Mouse (Mus musculus): Measurements from ENCODE around the gene Pparg. TPM values are rescaled to one million over a fixed set of nuclear protein-coding genes. Genes with fewer than 3 reads are reported as not detected.

Gene Pparg
- polyA plus RNA-seq, 1 experiment, result 6.7 TPM

GRCm38 (mm10) chr6:115499540-115499939 lies 138.8 kb downstream of the Pparg start:
- Histone ChIP-seq H3K27ac (ENCODE audit: insufficient read depth, low read length) (no peak overlapping the region), H3K4me1 (ENCODE audit: control insufficient read depth, insufficient read depth, low read length) (no peaks in the 10 kb centered on the region), H3K4me3 (ENCODE audit: insufficient read depth, low read length) (no peak overlapping the region)
- TF ChIP-seq CTCF (IDR thresholded peaks at IDR 0.05; ENCODE audit: borderline replicate concordance, insufficient read depth, low read length) (no peak), POLR2A (IDR thresholded peaks at IDR 0.05; ENCODE audit: low read depth, low read length) (no peak)

GRCm38 (mm10) chr6:115500234-115500633 lies 139.5 kb downstream of the Pparg start:
- Histone ChIP-seq H3K4me3 (ENCODE audit: insufficient read depth, low read length) (no peak overlapping the region), H3K27ac (ENCODE audit: insufficient read depth, low read length) (no peak overlapping the region), H3K4me1 (ENCODE audit: control insufficient read depth, insufficient read depth, low read length) (no peaks in the 10 kb centered on the region)
- TF ChIP-seq CTCF (IDR thresholded peaks at IDR 0.05; ENCODE audit: borderline replicate concordance, insufficient read depth, low read length), result no peak
- TF ChIP-seq POLR2A (IDR thresholded peaks at IDR 0.05; ENCODE audit: low read depth, low read length), result no peak

GRCm38 (mm10) chr6:115501131-115501530 lies 140.4 kb downstream of the Pparg start:
- no peak for TF ChIP-seq CTCF (IDR thresholded peaks at IDR 0.05; ENCODE audit: borderline replicate concordance, insufficient read depth, low read length)
- no peak for TF ChIP-seq POLR2A (IDR thresholded peaks at IDR 0.05; ENCODE audit: low read depth, low read length)
- Histone ChIP-seq H3K4me1 (ENCODE audit: control insufficient read depth, insufficient read depth, low read length) (no peaks in the 10 kb centered on the region), H3K4me3 (ENCODE audit: insufficient read depth, low read length) (no peak overlapping the region), H3K27ac (ENCODE audit: insufficient read depth, low read length) (no peak overlapping the region)

GRCm38 (mm10) chr6:115503038-115503437 lies 142.3 kb downstream of the Pparg start:
- no peak overlapping the region for H3K27ac ChIP-seq (ENCODE audit: insufficient read depth, low read length)
- no peak overlapping the region for H3K4me3 ChIP-seq (ENCODE audit: insufficient read depth, low read length)
- H3K4me1 ChIP-seq (ENCODE audit: control insufficient read depth, insufficient read depth, low read length), result no peaks in the 10 kb centered on the region
- TF ChIP-seq POLR2A (IDR thresholded peaks at IDR 0.05; ENCODE audit: low read depth, low read length) (no peak), CTCF (IDR thresholded peaks at IDR 0.05; ENCODE audit: borderline replicate concordance, insufficient read depth, low read length) (no peak)

GRCm38 (mm10) chr6:115503549-115504159 lies 142.9 kb downstream of the Pparg start:
- TF ChIP-seq POLR2A (IDR thresholded peaks at IDR 0.05; ENCODE audit: low read depth, low read length) (no peak), CTCF (IDR thresholded peaks at IDR 0.05; ENCODE audit: borderline replicate concordance, insufficient read depth, low read length) (no peak)
- H3K4me3 ChIP-seq (ENCODE audit: insufficient read depth, low read length), result no peak overlapping the region
- no peaks in the 10 kb centered on the region for H3K4me1 ChIP-seq (ENCODE audit: control insufficient read depth, insufficient read depth, low read length)
- H3K27ac ChIP-seq (ENCODE audit: insufficient read depth, low read length), result no peak overlapping the region

- no peaks in the 10 kb centered on the region for H3K4me1 ChIP-seq (ENCODE audit: control insufficient read depth, insufficient read depth, low read length)
- H3K27ac ChIP-seq (ENCODE audit: insufficient read depth, low read length), result no peak overlapping the region
- no peak overlapping the region for H3K4me3 ChIP-seq (ENCODE audit: insufficient read depth, low read length)
- TF ChIP-seq POLR2A (IDR thresholded peaks at IDR 0.05; ENCODE audit: low read depth, low read length), result no peak
These were observed 143.4 kb downstream of the Pparg start for GRCm38 (mm10) chr6:115504160-115504558.

- no peak for TF ChIP-seq CTCF (IDR thresholded peaks at IDR 0.05; ENCODE audit: borderline replicate concordance, insufficient read depth, low read length)
- TF ChIP-seq POLR2A (IDR thresholded peaks at IDR 0.05; ENCODE audit: low read depth, low read length), result no peak
- no peak overlapping the region for H3K4me3 ChIP-seq (ENCODE audit: insufficient read depth, low read length)
- no peak overlapping the region for H3K27ac ChIP-seq (ENCODE audit: insufficient read depth, low read length)
- no peaks in the 10 kb centered on the region for H3K4me1 ChIP-seq (ENCODE audit: control insufficient read depth, insufficient read depth, low read length)
These were observed 144.2 kb downstream of the Pparg start for GRCm38 (mm10) chr6:115504915-115505314.

- Histone ChIP-seq H3K4me3 (ENCODE audit: insufficient read depth, low read length) (no peak overlapping the region), H3K27ac (ENCODE audit: insufficient read depth, low read length) (no peak overlapping the region), H3K4me1 (ENCODE audit: control insufficient read depth, insufficient read depth, low read length) (no peaks in the 10 kb centered on the region)
- no peak for TF ChIP-seq POLR2A (IDR thresholded peaks at IDR 0.05; ENCODE audit: low read depth, low read length)
- TF ChIP-seq CTCF (IDR thresholded peaks at IDR 0.05; ENCODE audit: borderline replicate concordance, insufficient read depth, low read length), result no peak
These were observed 145.7 kb downstream of the Pparg start for GRCm38 (mm10) chr6:115506425-115506824.

GRCm38 (mm10) chr6:115511447-115511846 lies 150.7 kb downstream of the Pparg start:
- TF ChIP-seq POLR2A (IDR thresholded peaks at IDR 0.05; ENCODE audit: low read depth, low read length) (no peak), CTCF (IDR thresholded peaks at IDR 0.05; ENCODE audit: borderline replicate concordance, insufficient read depth, low read length) (no peak)
- Histone ChIP-seq H3K4me3 (ENCODE audit: insufficient read depth, low read length) (no peak overlapping the region), H3K27ac (ENCODE audit: insufficient read depth, low read length) (no peak overlapping the region), H3K4me1 (ENCODE audit: control insufficient read depth, insufficient read depth, low read length) (no peaks in the 10 kb centered on the region)

GRCm38 (mm10) chr6:115513207-115513606 lies 152.5 kb downstream of the Pparg start:
- no peak overlapping the region for H3K27ac ChIP-seq (ENCODE audit: insufficient read depth, low read length)
- no peak overlapping the region for H3K4me3 ChIP-seq (ENCODE audit: insufficient read depth, low read length)
- no peaks in the 10 kb centered on the region for H3K4me1 ChIP-seq (ENCODE audit: control insufficient read depth, insufficient read depth, low read length)
- no peak for TF ChIP-seq POLR2A (IDR thresholded peaks at IDR 0.05; ENCODE audit: low read depth, low read length)
- TF ChIP-seq CTCF (IDR thresholded peaks at IDR 0.05; ENCODE audit: borderline replicate concordance, insufficient read depth, low read length), result no peak

- Histone ChIP-seq H3K4me3 (ENCODE audit: insufficient read depth, low read length) (no peak overlapping the region), H3K4me1 (ENCODE audit: control insufficient read depth, insufficient read depth, low read length) (no peaks in the 10 kb centered on the region), H3K27ac (ENCODE audit: insufficient read depth, low read length) (no peak overlapping the region)
- no peak for TF ChIP-seq CTCF (IDR thresholded peaks at IDR 0.05; ENCODE audit: borderline replicate concordance, insufficient read depth, low read length)
- no peak for TF ChIP-seq POLR2A (IDR thresholded peaks at IDR 0.05; ENCODE audit: low read depth, low read length)
These were observed 157.2 kb downstream of the Pparg start for GRCm38 (mm10) chr6:115517904-115518303.

Data from embryonic fibroblast, embryonic 13.5 days (primary cell).